Mouse (Mus musculus) cerebellum, adult 2 months (tissue): ENCODE results near the gene Med15. TPM values are rescaled to one million over a fixed set of nuclear protein-coding genes. Genes with fewer than 3 reads are reported as not detected.

Experiments used
- DNase-seq, 2 experiments: peaks; one replicate each; pipeline ENCODE4 v3.0.0; 2021
- H3K27ac ChIP-seq: fragments of 200-500 bp; 2 replicates; pipeline ENCODE4 v1.5.1; 2012; ENCODE audit warnings: low read length, control low read depth, inconsistent platforms; ENCODE audit not compliant: insufficient read depth
- H3K27me3 ChIP-seq: fragments of 200-500 bp; 2 replicates; pipeline ENCODE4 v1.6.1; 2012; ENCODE audit warnings: inconsistent platforms, mild to moderate bottlenecking, low read length, moderate library complexity; ENCODE audit not compliant: control insufficient read depth, insufficient read depth
- H3K4me1 ChIP-seq: fragments of 200-500 bp; 2 replicates; pipeline ENCODE4 v1.6.1; 2011; ENCODE audit warnings: low read length; ENCODE audit not compliant: control insufficient read depth, insufficient read depth
- H3K4me3 ChIP-seq: fragments of 200-500 bp; replicated peaks from 2 replicates; pipeline ENCODE3; 2011; ENCODE audit warnings: mild to moderate bottlenecking, low read depth, low read length, control low read depth; ENCODE audit not compliant: insufficient read depth
- CTCF ChIP-seq: fragments of 200-500 bp; IDR thresholded peaks from 2 replicates; pipeline ENCODE4 v1.5.1; 2011; ENCODE audit warnings: low read depth, mild to moderate bottlenecking, control low read depth, low read length, moderate library complexity, borderline replicate concordance; ENCODE audit not compliant: insufficient read depth
- POLR2A ChIP-seq: fragments of 200-500 bp; IDR thresholded peaks from 2 replicates; pipeline ENCODE4 v1.6.1; 2011; ENCODE audit warnings: low read length, control low read depth, borderline replicate concordance; ENCODE audit not compliant: insufficient read depth
- WGBS: fragments of 180-500 bp; shearing (Covaris S2); methylation state at CpG from one replicate; pipeline ENCODE4 v1.1.7; 2018; 5-methylcytosine and 5-hydroxymethylcytosine counted together
- polyA plus RNA-seq: library from polyadenylated mRNA; depleted of rRNA; stranded (reverse); fragments of >200 nt; gene quantifications from 2 replicates; pipeline ENCODE4 v1.2.3, GENCODE M21; 2012

The Med15 gene
- polyA plus RNA-seq, 1 experiment, result 73.1 TPM

DNA sequence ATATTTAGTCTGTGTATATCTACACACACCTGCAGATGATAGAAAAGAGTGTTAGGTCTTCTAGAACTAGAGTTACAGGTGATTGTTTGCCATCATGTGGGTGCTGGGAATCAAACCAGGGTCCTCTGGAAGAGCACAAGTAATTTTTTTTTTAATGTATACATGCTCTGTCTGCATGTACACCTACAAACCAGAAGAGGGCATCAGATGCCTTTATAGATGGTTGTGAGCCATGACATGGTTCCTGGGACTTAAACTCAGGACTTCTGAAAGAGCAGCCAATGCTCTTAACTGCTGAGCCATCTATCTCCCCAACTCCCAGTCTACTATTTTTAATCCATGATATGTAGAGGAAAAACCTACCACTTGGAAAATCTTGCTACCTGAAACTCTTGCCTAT is 2.7 kb downstream of the Med15 start:
- no peak for TF ChIP-seq POLR2A
- TF ChIP-seq CTCF, result no peak
- Histone ChIP-seq H3K4me1 (no peaks in the 10 kb centered on the region), H3K27ac (no peak overlapping the region), H3K27me3 (no peaks in the 10 kb centered on the region), H3K4me3 (no peak overlapping the region)
- DNase-seq, result no peak

DNA sequence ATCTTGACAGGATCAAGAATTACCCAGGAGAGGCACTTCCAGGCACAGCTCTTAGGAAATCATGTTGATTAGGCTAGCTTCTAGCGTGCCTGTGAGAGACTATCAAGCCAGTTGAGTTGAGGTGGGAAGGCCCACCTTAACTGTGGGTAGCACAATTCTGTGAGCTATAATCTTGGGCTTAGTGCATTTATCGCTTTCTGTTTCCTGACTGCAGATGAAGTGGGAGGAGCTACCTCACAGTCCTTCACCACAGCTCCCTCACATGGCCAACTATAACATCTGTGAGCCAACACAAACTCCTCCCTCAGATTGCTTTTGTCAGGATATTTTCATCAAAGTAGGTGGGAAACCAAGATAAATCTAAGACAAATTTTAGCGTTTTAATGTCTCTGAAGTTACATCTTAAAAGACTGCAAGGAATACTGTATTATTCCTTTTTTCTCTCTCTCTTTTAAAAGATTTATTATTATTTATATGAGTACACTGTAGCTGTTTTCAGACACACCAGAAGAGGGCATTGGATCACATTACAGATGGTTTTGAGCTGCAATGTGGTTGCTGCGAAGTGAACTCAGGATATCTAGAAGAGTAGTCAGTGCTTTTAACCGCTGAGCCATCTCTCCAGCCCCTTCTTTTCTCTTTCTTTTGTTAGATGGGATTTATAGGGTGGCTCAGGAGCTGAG is 5.4 kb downstream of the Med15 start:
- Histone ChIP-seq H3K27me3 (no peaks in the 10 kb centered on the region), H3K4me3 (no peak overlapping the region), H3K27ac (no peak overlapping the region), H3K4me1 (no peaks in the 10 kb centered on the region)
- peak in 1 of 2 experiments; percentile 22 for DNase-seq
- 19% methylated on average over 5 of the region's 5 CpGs for whole genome bisulfite sequencing
- no peak for TF ChIP-seq POLR2A
- TF ChIP-seq CTCF, result peak; percentile 27; the same call in 1 of the 2 replicates

DNA sequence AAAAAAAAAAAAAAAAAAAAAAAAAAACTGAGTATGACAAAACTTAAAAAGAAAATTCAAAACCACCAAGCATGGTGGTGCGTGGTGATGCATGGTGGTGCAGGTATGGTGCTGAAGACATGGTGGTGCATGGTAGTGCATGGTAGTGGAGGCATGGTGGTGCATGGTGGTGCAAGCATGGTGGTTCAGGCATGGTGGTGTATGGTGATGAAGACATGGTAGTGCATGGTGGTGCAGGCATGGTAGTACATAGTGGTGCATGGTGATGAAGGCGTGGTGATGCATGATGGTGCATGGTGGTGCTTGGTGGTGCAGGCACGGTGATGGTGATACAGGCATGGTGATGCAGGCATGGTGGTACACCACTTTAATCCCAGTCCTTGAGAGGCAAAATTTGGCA is 8.2 kb downstream of the Med15 start:
- Histone ChIP-seq H3K4me1 (peaks cover 3% of the 10 kb centered on the region; the same call in 1 of the 2 replicates), H3K27ac (no peak overlapping the region), H3K4me3 (no peak overlapping the region), H3K27me3 (no peaks in the 10 kb centered on the region)
- no peak for DNase-seq
- TF ChIP-seq POLR2A, result no peak
- TF ChIP-seq CTCF, result no peak
- 98% methylated on average over 3 of the region's 3 CpGs for WGBS

DNA sequence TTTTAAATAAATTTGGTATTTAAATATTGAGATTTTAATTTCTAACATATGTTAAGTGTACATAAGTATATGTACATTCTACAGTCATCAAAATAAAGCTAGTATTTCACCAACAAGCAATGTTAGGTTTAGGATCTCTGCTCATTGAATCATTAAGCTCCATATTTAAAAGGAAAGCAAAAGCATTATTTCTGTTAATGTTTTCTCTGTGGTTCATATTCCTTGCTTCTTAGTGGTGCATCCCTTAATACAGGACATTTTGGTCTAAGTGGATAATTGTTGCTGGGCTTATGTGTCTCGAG is 9.4 kb downstream of the Med15 start:
- 94% methylated on average over 1 of the region's 1 CpGs for WGBS
- Histone ChIP-seq H3K27ac (no peak overlapping the region), H3K4me1 (peaks cover 3% of the 10 kb centered on the region; the same call in 1 of the 2 replicates), H3K4me3 (peak overlapping the region; percentile 99), H3K27me3 (no peaks in the 10 kb centered on the region)
- no peak for DNase-seq
- no peak for TF ChIP-seq POLR2A
- TF ChIP-seq CTCF, result no peak

DNA sequence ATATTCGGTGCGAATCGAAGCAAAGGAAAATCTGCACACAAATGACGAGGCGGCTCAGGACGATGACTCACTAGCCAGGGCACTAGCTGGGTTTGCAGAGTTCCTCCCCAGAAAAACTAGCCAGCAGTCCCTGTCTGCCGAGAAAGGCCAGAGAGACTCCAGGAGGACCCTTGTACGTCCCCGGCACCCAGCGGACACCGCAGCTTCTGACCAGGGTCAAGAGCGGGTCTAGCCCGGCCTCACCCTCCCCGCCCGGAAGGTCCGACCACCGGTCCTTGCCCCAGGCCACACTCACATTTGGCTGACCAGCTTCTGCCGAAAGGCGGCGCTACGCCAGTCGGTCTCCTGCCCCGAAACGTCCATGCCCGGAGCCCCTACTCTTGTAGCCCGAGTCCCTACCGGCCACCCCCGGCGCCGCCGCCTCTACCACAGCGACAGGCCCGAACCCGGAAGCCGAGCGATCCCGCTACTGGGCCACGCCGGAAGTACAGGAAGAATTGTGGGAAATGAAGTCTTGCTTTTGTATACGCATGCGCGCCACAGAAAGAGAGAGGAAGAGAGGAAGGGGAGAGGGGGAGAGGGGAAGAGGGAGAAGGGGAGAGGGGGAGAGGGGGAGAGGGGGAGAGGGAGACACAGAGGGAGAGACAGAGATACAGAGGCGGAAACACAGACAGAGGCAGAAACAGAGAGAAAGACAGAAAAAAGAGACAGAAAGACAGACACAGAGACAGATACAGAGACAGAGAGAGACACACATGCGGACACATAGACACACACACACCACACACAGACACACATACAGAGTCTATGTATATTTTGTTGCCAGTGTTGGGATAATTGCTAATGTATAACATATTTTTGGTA is 10.0 kb downstream of the Med15 start:
- no peak for TF ChIP-seq CTCF
- TF ChIP-seq POLR2A, result peak; percentile 66; the same call in 1 of the 2 replicates
- peak; percentile 90 to 91 for DNase-seq
- Histone ChIP-seq H3K27ac (peak overlapping the region; percentile 85), H3K4me1 (peaks cover 3% of the 10 kb centered on the region; the same call in 1 of the 2 replicates), H3K4me3 (peak overlapping the region; percentile 99), H3K27me3 (no peaks in the 10 kb centered on the region)
- WGBS, result 2% methylated on average over 44 of the region's 44 CpGs

DNA sequence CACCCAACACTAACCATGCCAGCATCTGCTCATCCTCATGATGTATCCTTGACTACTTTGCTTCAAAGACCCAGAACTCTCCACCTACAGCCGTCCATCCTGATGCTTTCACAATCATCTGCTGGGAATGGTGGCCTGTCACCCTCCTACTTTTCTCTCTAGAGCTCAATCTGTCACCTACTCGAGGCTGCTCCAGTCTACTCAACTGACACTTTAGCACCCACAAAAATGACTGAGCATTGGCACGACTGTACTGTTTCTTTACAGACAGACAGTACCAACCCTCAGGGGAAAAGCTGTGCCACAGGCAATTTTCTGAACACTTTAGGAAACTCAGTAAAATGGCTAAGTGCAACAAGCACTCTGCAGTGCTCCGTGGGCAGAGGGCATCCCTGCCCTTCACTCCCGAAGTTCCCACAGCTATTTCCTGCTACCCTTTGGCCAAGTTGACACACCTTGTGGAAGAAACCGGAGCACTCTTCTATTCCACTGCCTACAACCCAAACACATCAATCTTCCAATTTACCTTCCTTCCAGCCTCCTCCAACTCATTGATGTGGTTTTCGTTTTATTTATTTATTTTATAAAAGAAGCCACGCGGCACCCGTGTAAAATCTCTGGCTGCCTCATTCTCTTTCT is 10.8 kb downstream of the Med15 start:
- WGBS, result under 1% methylated on average over 10 of the region's 10 CpGs
- H3K27me3 ChIP-seq, result no peaks in the 10 kb centered on the region
- 0 out of 2 replicates have a peak overlapping the region, but pooled peaks have one; percentile 19 for H3K27ac ChIP-seq
- TF ChIP-seq POLR2A (no peak), CTCF (no peak)
- H3K4me3 ChIP-seq, result peak overlapping the region; percentile 99
- peak; percentile 17 to 18 for DNase-seq
- peaks cover 6% of the 10 kb centered on the region for H3K4me1 ChIP-seq

DNA sequence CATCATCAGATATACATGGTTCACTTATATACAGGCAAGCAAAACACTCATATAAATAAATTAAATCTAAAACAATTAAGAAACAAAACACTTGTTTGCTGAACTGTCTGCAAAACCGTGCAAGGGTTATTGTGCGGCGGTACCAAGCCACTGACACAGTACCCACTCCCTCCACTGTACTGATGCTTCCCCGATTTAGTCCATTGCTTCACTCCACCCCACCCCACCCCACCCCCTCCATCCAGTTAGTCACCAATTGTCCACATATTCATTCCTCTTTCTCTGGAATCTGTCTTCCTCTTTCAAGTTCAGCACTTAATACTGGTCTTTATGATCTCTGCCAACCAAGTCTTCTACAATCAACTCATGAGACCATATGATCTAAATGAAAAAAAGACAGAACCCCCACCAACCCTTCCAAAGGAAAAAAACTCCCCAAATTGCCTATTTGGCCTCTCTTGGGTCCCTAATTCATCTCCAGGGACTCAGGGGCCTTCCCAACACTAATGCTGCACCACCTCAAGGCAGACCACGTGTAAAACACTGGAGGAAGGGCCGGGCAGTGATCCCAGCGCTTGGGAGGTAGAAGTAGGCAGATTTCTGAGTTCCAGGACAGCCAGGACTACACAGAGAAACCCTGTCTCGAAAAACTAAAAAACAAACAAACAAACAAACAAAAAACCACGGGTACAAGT is 11.4 kb downstream of the Med15 start:
- H3K4me3 ChIP-seq, result peak overlapping the region; percentile 99
- H3K4me1 ChIP-seq, result peaks cover 6% of the 10 kb centered on the region
- no peak overlapping the region for H3K27ac ChIP-seq
- no peak for DNase-seq
- 52% methylated on average over 9 of the region's 9 CpGs for WGBS
- TF ChIP-seq CTCF (no peak), POLR2A (no peak)
- no peaks in the 10 kb centered on the region for H3K27me3 ChIP-seq
